Mouse (Mus musculus): ENCODE measurements around the gene Qsox1. TPM values are rescaled to one million over a fixed set of nuclear protein-coding genes. Genes with fewer than 3 reads are reported as not detected.

The Qsox1 gene
- polyA plus RNA-seq, 1 experiment from 2014 or later = 14.8 TPM

DNA sequence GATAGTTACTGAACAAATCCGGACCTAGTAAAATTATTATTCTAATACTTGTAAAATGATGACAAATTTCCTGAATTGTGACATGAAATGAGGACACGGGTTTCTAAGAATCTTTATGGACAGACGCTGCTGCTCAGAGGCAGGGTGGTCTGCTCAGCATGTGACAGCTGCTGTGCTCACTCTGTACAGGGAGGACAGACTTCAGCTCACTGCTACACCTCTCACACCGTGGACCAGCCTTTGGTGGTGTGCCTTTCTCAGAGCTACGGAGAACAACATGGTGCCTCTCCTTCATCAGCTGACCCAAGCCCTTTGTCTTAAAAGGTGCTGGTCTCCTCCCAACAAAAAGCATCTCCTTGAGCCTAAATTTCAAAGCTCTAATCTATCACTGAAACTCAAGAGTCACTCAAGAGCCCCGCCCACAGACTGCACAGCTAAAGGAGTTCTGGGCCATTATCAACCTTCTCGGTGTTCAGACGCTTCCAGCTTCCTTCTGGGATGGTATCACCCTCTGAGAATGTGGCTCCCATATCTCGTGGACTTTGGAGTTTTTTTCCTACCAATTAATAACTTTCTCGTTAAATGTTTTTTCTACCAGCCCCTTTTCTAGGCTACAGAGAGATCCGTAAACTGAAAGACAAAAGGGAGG lies 15.8 kb downstream of the Qsox1 start:
- H3K36me3 ChIP-seq (replicated peaks) = peaks cover 47% of the 10 kb centered on the region
- no peaks in the 10 kb centered on the region for H3K9me3 ChIP-seq
- 80% methylated on average over 11 of the region's 11 CpGs for WGBS
- no peaks in the 10 kb centered on the region for H3K27me3 ChIP-seq (replicated peaks; ENCODE audit: low read depth, poor library complexity, severe bottlenecking)
- no peak overlapping the region for H3K4me3 ChIP-seq
- no peaks in the 10 kb centered on the region for H3K4me1 ChIP-seq
- H3K27ac ChIP-seq (replicated peaks) = no peak overlapping the region
- DNase-seq (ENCODE audit: low spot score) = no peak

DNA sequence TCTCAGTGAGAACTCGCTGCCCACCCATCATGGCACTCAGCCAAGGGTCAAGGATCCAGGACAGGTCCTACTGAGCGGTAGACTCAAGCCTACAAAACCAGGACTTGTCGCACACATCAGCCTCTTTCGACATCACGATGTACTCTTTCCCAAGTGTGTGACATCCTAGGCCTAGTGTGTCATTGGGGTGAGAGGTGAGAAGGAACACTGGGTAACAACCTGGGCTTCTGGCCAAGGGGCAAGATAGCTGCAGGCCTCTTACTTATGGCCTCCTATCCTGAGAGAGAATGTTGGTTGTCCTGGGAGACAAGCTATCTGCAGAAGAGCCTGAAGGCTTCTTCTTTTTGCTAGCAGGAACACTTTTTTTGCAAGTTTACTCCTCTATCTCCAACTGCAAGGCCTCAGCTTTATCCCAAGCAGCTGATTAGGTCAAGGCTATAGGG lies 16.9 kb downstream of the Qsox1 start:
- peaks cover 43% of the 10 kb centered on the region for H3K36me3 ChIP-seq (replicated peaks)
- peaks cover 2% of the 10 kb centered on the region; the same call in 1 of the 2 replicates for H3K4me1 ChIP-seq
- H3K9me3 ChIP-seq = no peaks in the 10 kb centered on the region
- H3K4me3 ChIP-seq = no peak overlapping the region
- H3K27me3 ChIP-seq (replicated peaks; ENCODE audit: low read depth, poor library complexity, severe bottlenecking) = no peaks in the 10 kb centered on the region
- no peak for DNase-seq (ENCODE audit: low spot score)
- no peak overlapping the region for H3K27ac ChIP-seq (replicated peaks)
- 95% methylated on average over 5 of the region's 5 CpGs for WGBS

DNA sequence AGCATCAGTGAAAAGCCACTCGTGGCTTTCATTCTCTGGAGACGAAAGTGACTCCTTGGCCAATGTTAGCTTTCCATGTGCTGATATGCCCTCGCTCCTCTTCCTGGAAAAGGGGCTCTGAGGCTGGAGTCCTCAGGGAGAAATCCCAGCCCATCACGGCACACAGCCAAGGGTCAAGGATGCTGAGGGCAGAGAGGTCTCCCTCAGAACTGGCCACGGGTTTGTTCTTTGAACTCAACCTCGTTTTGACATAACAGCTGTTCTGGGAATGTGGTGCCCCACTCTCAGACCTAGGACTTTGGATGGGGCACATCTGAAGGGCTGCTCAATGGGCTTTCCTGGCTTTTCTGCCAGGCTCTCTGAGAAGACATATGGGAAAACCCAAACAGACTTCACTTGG lies 17.8 kb downstream of the Qsox1 start:
- Histone ChIP-seq H3K4me1 (peaks cover 11% of the 10 kb centered on the region), H3K27me3 (replicated peaks; ENCODE audit: low read depth, poor library complexity, severe bottlenecking) (no peaks in the 10 kb centered on the region), H3K36me3 (replicated peaks) (peaks cover 46% of the 10 kb centered on the region), H3K9me3 (no peaks in the 10 kb centered on the region), H3K4me3 (no peak overlapping the region), H3K27ac (replicated peaks) (no peak overlapping the region)
- WGBS = 90% methylated on average over 6 of the region's 6 CpGs
- DNase-seq (ENCODE audit: low spot score) = no peak

DNA sequence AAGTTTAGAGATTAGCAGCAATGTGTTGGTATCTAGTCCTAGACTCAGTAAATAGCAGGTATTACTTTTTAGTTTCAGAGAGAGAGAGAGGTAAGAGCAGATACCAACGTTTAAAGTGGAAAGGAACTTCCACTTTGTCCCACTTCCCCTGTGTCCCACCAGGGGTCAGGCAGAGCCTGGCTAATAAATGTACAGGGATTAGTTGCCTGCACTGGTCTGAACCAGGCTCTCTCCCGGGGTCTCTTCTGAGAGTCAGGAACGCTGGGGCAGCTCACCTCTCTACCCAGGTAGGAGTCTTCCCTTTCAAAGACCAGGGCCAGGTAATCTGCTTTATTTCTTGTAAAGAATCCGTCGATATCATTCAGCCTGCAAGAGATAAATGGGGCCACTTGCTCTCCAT lies 20.8 kb downstream of the Qsox1 start:
- Histone ChIP-seq H3K9me3 (0 out of 2 replicates have a peak, but pooled peaks cover 2% of the 10 kb centered on the region), H3K27me3 (replicated peaks; ENCODE audit: low read depth, poor library complexity, severe bottlenecking) (no peaks in the 10 kb centered on the region), H3K36me3 (replicated peaks) (peaks cover 57% of the 10 kb centered on the region), H3K4me3 (no peak overlapping the region), H3K4me1 (peaks cover 11% of the 10 kb centered on the region), H3K27ac (replicated peaks) (no peak overlapping the region)
- DNase-seq (ENCODE audit: low spot score) = no peak
- 68% methylated on average over 5 of the region's 5 CpGs for WGBS

DNA sequence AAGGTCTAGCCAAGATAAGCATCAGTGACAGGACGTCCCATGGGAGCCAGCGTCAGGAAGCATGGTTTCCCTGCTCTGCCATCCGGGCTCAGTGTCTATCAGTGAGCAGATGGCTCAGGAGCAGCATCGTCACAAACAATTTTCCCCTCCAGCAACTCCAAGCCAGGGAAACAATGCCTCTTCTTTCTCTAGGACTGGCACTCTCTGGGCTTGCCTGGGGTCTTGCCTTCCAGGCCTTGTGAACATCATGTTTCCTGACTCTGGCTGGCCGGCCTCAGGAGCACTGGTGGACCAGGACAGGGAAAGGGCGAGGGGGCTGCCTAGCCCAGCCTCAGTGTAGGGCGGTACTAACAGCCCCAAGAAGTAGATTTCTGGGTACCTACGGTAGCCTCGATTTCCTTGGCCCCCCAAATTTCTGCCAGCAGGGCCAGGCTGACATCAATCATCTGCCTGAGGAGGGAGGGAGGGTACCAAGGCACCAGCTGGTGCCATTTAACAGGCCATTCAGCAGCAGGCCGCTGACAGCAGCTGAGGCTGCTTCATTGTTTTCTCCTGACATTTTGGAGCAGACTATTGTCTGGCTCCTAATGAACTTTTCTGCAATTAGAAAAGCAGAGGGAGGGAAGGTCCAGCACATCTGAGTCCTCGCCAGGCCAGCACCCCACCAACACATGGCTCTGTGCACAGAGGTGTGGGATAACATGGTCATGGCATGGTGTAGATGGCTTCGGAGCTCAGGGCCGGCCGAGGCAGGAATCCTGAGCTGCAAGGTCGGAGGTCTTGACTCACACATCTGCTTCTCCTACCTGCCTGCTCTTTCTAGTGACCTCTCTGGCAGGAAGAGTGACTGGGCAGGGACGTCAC lies 22.3 kb downstream of the Qsox1 start:
- H3K9me3 ChIP-seq = 0 out of 2 replicates have a peak, but pooled peaks cover 2% of the 10 kb centered on the region
- no peak for DNase-seq (ENCODE audit: low spot score)
- 0 out of 2 replicates have a peak, but pooled peaks cover 5% of the 10 kb centered on the region for H3K27me3 ChIP-seq (replicated peaks; ENCODE audit: low read depth, poor library complexity, severe bottlenecking)
- WGBS = 57% methylated on average over 16 of the region's 16 CpGs
- H3K36me3 ChIP-seq (replicated peaks) = peaks cover 64% of the 10 kb centered on the region
- 0 out of 2 replicates have a peak overlapping the region, but pooled peaks have one; percentile 40 for H3K27ac ChIP-seq (replicated peaks)
- no peak overlapping the region for H3K4me3 ChIP-seq
- peaks cover 11% of the 10 kb centered on the region for H3K4me1 ChIP-seq

DNA sequence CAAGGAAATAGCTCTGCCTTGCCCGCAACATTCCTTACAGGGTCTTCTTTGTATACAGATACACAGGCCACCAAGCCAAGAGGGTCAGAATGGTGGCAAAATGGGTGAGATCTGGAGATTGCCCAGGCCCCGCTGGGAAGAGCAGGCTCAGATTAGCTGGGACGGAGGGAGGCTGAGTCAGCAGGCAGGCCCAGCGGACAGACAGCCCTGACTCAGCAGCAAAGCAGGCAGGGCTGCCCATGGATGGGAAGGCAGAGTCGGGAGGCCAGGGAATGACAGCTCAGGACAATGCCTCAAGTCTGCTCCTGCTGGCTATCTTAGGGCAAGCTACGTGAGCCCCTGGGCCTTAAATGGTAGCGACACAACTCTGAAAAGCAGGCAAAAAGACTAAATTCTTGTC lies 26.8 kb downstream of the Qsox1 start:
- DNase-seq (ENCODE audit: low spot score) = no peak
- H3K4me1 ChIP-seq = peaks cover 20% of the 10 kb centered on the region
- H3K27me3 ChIP-seq (replicated peaks; ENCODE audit: low read depth, poor library complexity, severe bottlenecking) = peaks cover 40% of the 10 kb centered on the region; the same call in 1 of the 2 replicates
- H3K27ac ChIP-seq (replicated peaks) = no peak overlapping the region
- WGBS = 54% methylated on average over 7 of the region's 7 CpGs
- peaks cover 61% of the 10 kb centered on the region for H3K36me3 ChIP-seq (replicated peaks)
- H3K4me3 ChIP-seq = no peak overlapping the region
- 0 out of 2 replicates have a peak, but pooled peaks cover 2% of the 10 kb centered on the region for H3K9me3 ChIP-seq

DNA sequence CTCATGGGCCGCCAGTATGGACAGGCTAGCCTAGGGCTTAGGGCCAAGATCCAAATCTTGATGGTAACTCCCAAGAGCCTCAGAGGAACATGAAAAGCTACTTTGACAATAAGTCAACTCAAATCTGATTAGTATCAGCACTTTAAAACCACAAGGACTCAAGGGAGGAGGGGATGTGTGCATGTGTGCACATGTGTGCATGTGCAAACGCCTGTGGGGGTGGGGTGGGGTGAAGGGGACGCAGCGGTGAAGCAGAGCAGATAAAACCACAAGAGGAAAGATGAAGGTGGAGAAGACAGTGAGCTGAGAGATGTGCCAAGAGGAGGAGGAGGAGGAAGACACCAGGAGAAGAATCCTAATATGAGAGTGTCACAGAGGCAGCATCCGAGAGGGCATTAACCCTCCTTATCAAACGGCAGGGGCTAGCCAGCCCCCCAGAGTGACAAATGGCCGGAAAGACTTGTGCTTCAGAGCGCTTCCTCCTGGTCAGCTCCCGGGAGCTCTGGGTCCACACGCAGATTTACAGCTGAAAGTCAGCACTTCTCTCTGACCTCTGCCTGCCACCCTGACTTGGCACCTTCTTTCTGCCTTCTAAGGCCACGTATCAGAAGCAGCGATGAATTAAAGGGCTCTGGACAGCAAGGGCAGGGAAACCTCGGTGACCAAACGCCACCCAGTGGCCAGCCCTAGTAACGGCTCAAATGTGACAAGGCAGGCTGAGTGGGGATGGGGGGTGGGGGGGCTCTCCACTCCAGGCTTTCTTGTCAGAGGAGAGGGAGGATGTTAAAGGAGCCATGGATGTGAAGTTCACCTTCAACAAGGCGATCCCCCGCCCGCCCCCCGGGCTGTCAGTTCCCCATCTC lies 28.1 kb downstream of the Qsox1 start:
- no peak overlapping the region for H3K27ac ChIP-seq (replicated peaks)
- no peak overlapping the region for H3K4me3 ChIP-seq
- DNase-seq (ENCODE audit: low spot score) = peak; percentile 74
- 0 out of 2 replicates have a peak, but pooled peaks cover 2% of the 10 kb centered on the region for H3K9me3 ChIP-seq
- 42% methylated on average over 19 of the region's 19 CpGs for WGBS
- H3K27me3 ChIP-seq (replicated peaks; ENCODE audit: low read depth, poor library complexity, severe bottlenecking) = peaks cover 43% of the 10 kb centered on the region; the same call in 1 of the 2 replicates
- peaks cover 10% of the 10 kb centered on the region for H3K4me1 ChIP-seq
- peaks cover 61% of the 10 kb centered on the region for H3K36me3 ChIP-seq (replicated peaks)

DNA sequence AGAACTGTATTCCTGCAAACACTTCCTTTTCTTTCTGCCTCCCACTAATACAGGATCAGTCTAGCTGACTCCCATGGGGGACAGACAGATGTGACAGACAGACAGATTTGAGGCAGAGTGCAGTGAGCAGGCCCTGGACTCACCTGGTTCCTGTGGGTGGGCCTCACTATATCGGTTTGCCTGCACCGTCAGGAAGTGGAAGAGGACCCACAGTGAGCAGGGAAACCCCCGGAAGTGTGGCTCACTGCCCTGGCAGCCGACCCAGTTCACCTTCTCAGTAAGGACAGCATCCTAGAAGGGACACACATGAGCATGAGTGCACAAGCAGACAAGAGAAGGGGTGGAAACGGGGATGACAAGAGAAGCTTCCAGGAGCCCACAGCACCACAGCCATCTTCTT lies 30.3 kb downstream of the Qsox1 start:
- no peak for DNase-seq (ENCODE audit: low spot score)
- H3K27me3 ChIP-seq (replicated peaks; ENCODE audit: low read depth, poor library complexity, severe bottlenecking) = peaks cover 55% of the 10 kb centered on the region; the same call in 1 of the 2 replicates
- no peak overlapping the region for H3K4me3 ChIP-seq
- peaks cover 53% of the 10 kb centered on the region for H3K36me3 ChIP-seq (replicated peaks)
- 78% methylated on average over 5 of the region's 5 CpGs for WGBS
- peaks cover 17% of the 10 kb centered on the region for H3K4me1 ChIP-seq
- H3K9me3 ChIP-seq = no peaks in the 10 kb centered on the region
- no peak overlapping the region for H3K27ac ChIP-seq (replicated peaks)

DNA sequence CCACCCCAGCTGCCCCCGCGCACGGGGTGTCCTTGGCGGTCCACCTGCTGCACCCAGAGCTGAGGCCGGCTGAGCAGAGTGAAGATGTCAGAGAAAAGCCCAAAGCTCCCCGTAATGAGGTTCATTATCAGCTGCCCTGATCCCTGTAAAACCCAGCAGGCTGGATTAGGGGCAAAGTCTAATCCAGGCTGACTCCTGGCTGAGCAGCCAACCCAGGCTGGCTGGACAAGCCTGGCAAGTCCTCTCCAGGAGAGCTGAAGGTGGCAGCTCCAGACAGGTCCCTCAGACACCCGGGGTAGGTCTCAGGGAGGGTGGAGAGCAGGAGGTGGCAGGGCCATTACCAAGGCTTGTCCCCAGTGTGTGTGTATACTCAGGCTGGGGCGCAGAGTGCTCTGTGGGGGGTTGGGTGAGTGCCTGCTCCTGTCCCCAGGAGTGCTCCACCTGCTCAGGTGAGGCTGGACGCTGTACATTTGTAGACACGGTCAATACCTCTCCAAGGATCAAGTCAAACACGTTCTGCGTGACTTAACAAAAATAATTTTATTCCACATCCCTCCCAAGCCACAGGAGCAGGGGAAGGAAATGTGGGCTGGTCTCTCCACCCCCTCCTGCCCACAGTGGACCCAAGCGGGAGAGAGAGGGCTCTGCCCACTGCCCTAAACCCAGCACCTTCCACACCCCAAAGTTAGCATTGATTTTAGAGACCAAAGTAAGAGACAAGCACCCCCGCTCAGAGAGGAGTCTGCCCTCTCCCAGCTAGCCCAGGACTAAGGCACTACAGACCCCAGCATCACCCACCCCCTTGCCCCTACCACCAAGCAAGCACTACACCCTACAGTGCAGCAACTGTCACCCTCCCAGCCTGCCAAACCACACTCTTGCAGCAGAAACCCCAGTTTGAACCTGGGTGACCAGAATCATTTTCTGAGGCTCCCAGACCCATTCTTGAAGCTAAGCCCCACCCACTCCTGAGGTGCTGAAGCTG lies 34.8 kb downstream of the Qsox1 start:
- DNase-seq (ENCODE audit: low spot score) = no peak
- peaks cover 13% of the 10 kb centered on the region; the same call in 1 of the 2 replicates for H3K4me1 ChIP-seq
- H3K9me3 ChIP-seq = no peaks in the 10 kb centered on the region; the same call in 1 of the 2 replicates
- H3K27ac ChIP-seq (replicated peaks) = no peak overlapping the region
- WGBS = 57% methylated on average over 14 of the region's 14 CpGs
- peaks cover 47% of the 10 kb centered on the region for H3K27me3 ChIP-seq (replicated peaks; ENCODE audit: low read depth, poor library complexity, severe bottlenecking)
- no peak overlapping the region for H3K4me3 ChIP-seq
- H3K36me3 ChIP-seq (replicated peaks) = peaks cover 31% of the 10 kb centered on the region

DNA sequence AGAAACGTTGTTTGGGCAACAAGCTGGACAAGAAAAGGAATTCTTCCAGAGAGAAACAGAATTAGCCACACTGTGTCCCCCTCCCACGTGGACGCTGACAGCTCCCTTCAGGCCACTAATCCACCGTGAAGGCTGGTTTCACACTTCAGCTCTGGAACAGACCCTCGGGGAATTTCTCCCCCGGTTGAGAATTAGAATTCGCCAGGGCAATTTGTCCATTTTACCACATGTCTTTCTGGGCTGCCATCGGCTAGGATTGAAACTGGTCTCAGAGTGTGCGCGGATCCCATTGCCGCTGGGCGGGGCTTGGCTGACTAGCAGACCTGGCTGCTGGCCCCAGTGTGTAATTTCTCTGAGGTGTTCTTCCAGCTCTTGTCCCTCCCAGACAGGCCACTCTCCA lies 53.5 kb downstream of the Qsox1 start:
- Histone ChIP-seq H3K36me3 (replicated peaks) (no peaks in the 10 kb centered on the region), H3K4me3 (no peak overlapping the region), H3K27ac (replicated peaks) (no peak overlapping the region), H3K4me1 (peaks cover 5% of the 10 kb centered on the region; the same call in 1 of the 2 replicates), H3K9me3 (no peaks in the 10 kb centered on the region), H3K27me3 (replicated peaks; ENCODE audit: low read depth, poor library complexity, severe bottlenecking) (peaks cover 60% of the 10 kb centered on the region)
- 26% methylated on average over 12 of the region's 12 CpGs for WGBS
- DNase-seq (ENCODE audit: low spot score) = peak; percentile 55

DNA sequence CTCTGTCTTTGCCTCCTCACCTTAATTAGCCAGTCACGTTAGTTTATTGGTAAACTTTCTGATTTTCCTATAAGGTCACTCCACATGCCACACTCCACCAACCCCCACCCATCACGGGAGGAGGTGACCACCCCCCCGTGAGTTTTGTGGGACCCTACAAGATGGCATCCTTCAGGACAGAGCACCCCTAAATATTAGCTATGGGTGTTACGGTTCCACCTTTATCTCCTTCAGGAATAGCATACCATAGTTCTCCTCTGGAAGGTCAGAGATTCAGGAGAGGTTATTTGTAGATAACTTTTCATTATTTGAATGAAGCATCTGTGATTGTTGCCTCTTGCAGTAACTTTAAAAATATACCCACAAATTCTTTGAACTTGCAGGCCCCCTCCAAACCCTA lies 54.0 kb downstream of the Qsox1 start:
- no peaks in the 10 kb centered on the region for H3K9me3 ChIP-seq
- no peaks in the 10 kb centered on the region for H3K36me3 ChIP-seq (replicated peaks)
- no peak overlapping the region for H3K27ac ChIP-seq (replicated peaks)
- 73% methylated on average over 4 of the region's 4 CpGs for WGBS
- peaks cover 5% of the 10 kb centered on the region; the same call in 1 of the 2 replicates for H3K4me1 ChIP-seq
- no peak for DNase-seq (ENCODE audit: low spot score)
- peaks cover 64% of the 10 kb centered on the region for H3K27me3 ChIP-seq (replicated peaks; ENCODE audit: low read depth, poor library complexity, severe bottlenecking)
- H3K4me3 ChIP-seq = no peak overlapping the region

Data from embryonic facial prominence, embryonic 10.5 days (tissue).